Mouse (Mus musculus) erythroblast, embryonic 14.5 days (primary cell): Measurements from ENCODE around the gene Pip4k2a. TPM values are rescaled to one million over a fixed set of nuclear protein-coding genes. Genes with fewer than 3 reads are reported as not detected.

Experiments
- H3K27me3 ChIP-seq: 2 replicates; pipeline ENCODE4 v1.6.1; 2012; ENCODE audit warnings: inconsistent platforms; ENCODE audit not compliant: control insufficient read depth
- H3K36me3 ChIP-seq: 2 replicates; pipeline ENCODE4 v1.6.1; 2012; ENCODE audit warnings: mild to moderate bottlenecking, inconsistent platforms; ENCODE audit not compliant: control insufficient read depth
- H3K4me1 ChIP-seq: 2 replicates; pipeline ENCODE4 v1.6.1; 2012; ENCODE audit warnings: inconsistent platforms; ENCODE audit not compliant: control insufficient read depth
- H3K4me3 ChIP-seq: replicated peaks from 2 replicates; pipeline ENCODE3; 2012; ENCODE audit warnings: moderate library complexity, mild to moderate bottlenecking, inconsistent platforms
- H3K9me3 ChIP-seq: 2 replicates; pipeline ENCODE4 v1.6.1; 2012; ENCODE audit warnings: low read length, inconsistent platforms, mixed read lengths; ENCODE audit not compliant: control insufficient read depth
- GATA1 ChIP-seq: IDR thresholded peaks from 2 replicates; pipeline ENCODE4 v1.6.1; 2012; ENCODE audit warnings: low read length, inconsistent platforms, mixed read lengths
- TAL1 ChIP-seq: IDR thresholded peaks from 3 replicates; pipeline ENCODE4 v1.6.1; 2012; ENCODE audit warnings: low read length, inconsistent platforms, mixed read lengths
- polyA plus RNA-seq: library from polyadenylated mRNA; stranded (reverse); fragments of >175 nt; gene quantifications from 2 replicates; pipeline ENCODE4 v1.2.3, GENCODE M21; 2012

Pip4k2a gene
- polyA plus RNA-seq, 1 experiment = 3.8 TPM

DNA sequence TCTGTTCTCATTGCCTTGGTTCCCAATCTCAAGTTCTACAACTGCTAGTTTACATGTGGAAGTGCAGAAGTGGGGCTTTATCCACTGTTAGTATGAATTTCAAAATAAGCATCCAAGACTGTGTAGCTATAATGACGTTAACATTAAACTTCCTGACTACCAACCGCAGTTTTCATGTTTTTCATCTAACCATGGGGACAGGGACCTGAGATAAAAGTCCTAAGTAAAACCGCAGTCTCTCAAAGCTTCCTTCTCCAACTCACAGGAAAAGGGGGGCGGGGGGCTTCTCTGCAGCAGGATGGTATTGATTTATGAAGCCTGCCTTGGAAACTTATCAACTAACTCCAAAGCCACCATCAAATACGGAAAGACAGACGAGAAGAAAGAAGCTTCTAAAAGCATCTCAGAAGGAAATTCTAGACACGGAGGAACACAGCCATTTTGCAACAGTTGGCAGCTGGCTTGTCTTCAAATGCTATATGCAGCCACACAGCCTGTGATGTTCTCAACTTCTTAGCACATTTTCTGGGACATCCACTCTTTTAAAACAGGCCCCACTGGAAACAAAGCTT is 45.7 kb downstream of the Pip4k2a start:
- Histone ChIP-seq H3K9me3 (no peaks in the 10 kb centered on the region), H3K4me3 (peak overlapping the region; percentile 4), H3K27me3 (no peaks in the 10 kb centered on the region), H3K36me3 (peaks cover 5% of the 10 kb centered on the region; the same call in 1 of the 2 replicates), H3K4me1 (peaks cover 78% of the 10 kb centered on the region)
- TF ChIP-seq GATA1 = no peak
- TF ChIP-seq TAL1 = no peak

GRCm38 (mm10) chr2:18950758-18951157 is 47.2 kb downstream of the Pip4k2a start:
- Histone ChIP-seq H3K36me3 (peaks cover 1% of the 10 kb centered on the region; the same call in 1 of the 2 replicates), H3K4me1 (peaks cover 73% of the 10 kb centered on the region), H3K27me3 (no peaks in the 10 kb centered on the region), H3K4me3 (no peak overlapping the region), H3K9me3 (no peaks in the 10 kb centered on the region)
- TF ChIP-seq GATA1 (no peak), TAL1 (no peak)

- no peak for TF ChIP-seq TAL1
- TF ChIP-seq GATA1 = no peak
- no peak overlapping the region for H3K4me3 ChIP-seq
- no peaks in the 10 kb centered on the region for H3K9me3 ChIP-seq
- H3K4me1 ChIP-seq = peaks cover 60% of the 10 kb centered on the region
- peaks cover 3% of the 10 kb centered on the region for H3K36me3 ChIP-seq
- H3K27me3 ChIP-seq = no peaks in the 10 kb centered on the region
Observed at GRCm38 (mm10) chr2:18948741-18949140, 49.2 kb downstream of the Pip4k2a start.

GRCm38 (mm10) chr2:18947669-18948459 is 50.1 kb downstream of the Pip4k2a start:
- Histone ChIP-seq H3K4me1 (peaks cover 59% of the 10 kb centered on the region), H3K27me3 (no peaks in the 10 kb centered on the region), H3K9me3 (no peaks in the 10 kb centered on the region), H3K4me3 (no peak overlapping the region), H3K36me3 (peaks cover 8% of the 10 kb centered on the region)
- no peak for TF ChIP-seq TAL1
- no peak for TF ChIP-seq GATA1

GRCm38 (mm10) chr2:18945438-18945837 is 52.5 kb downstream of the Pip4k2a start:
- Histone ChIP-seq H3K27me3 (no peaks in the 10 kb centered on the region), H3K4me3 (no peak overlapping the region), H3K36me3 (peaks cover 13% of the 10 kb centered on the region), H3K9me3 (no peaks in the 10 kb centered on the region), H3K4me1 (peaks cover 62% of the 10 kb centered on the region)
- no peak for TF ChIP-seq GATA1
- no peak for TF ChIP-seq TAL1

- Histone ChIP-seq H3K4me1 (peaks cover 69% of the 10 kb centered on the region), H3K4me3 (no peak overlapping the region), H3K9me3 (no peaks in the 10 kb centered on the region), H3K27me3 (no peaks in the 10 kb centered on the region), H3K36me3 (peaks cover 13% of the 10 kb centered on the region)
- TF ChIP-seq TAL1 (no peak), GATA1 (no peak)
Observed at GRCm38 (mm10) chr2:18943930-18944329, 54.0 kb downstream of the Pip4k2a start.

DNA sequence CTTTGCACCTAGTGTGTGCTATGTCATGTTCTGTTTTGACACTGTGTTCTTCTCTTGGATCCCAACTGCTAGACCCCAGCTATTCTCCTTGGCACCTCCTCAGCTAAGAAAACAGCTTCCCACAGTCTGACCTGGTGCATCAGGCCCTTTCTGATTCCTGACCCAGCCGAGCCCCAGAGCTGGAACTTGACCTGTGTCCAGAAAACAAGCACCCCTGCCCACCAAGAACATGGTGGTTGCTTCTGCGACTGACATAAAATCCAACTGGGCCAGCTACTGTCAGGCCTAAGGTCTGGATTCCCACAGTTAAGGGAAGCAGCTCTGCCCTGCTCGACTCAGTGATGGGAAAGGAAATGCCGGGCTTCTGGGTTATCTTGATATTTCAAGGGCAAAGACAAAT is 54.6 kb downstream of the Pip4k2a start:
- Histone ChIP-seq H3K4me1 (peaks cover 73% of the 10 kb centered on the region), H3K27me3 (no peaks in the 10 kb centered on the region), H3K4me3 (no peak overlapping the region), H3K36me3 (peaks cover 13% of the 10 kb centered on the region), H3K9me3 (no peaks in the 10 kb centered on the region)
- TF ChIP-seq TAL1 (no peak), GATA1 (no peak)

DNA sequence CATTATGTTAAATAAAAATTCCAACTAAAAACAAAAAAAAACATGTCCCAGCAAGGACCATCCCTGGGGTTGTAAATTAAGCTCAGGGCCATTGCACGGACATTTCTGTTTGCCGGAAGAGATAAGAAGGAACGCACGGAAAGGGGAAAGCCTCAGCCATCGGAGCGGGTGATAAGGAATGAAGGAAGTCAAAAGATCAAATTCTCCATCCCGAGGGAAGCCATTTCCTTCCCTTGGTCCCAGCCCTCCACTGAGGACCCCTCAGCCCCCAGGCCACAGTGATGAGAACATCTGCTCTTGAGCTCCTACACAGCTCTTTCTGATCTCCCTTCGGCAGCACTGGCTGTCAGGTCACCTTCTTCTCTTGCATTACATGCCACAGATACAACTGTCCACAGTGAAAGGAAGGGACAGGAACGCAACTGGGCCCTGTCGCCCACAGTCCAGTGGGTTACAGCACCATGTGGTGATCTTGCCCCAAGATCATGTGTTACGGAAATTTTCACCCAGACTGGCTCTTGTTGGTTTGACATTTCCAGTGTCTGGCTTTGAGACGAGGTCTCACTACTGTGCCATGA is 57.1 kb downstream of the Pip4k2a start:
- Histone ChIP-seq H3K36me3 (peaks cover 29% of the 10 kb centered on the region), H3K27me3 (no peaks in the 10 kb centered on the region), H3K4me3 (peak overlapping the region; percentile 57), H3K9me3 (no peaks in the 10 kb centered on the region), H3K4me1 (peaks cover 85% of the 10 kb centered on the region)
- TF ChIP-seq TAL1 (no peak), GATA1 (peak; percentile 51)

DNA sequence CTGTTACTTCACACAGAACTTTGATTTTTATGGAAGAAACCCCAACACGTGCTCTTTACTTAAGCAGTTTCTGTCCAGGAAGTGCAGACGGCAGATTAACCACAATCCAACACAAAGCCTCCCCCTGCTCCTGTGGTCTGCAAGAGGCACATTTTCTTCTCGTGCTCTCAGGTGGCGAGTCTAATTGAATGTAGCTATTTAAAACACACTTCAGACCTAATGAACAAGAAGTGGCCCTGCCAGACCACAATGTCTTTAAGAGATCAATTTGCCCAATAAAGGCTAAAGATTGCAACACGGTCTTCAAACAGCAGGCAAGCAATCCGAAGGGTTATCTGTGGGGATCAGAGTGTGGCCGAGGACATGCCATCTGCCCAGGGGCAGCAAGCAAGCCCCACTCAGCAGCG is 59.0 kb downstream of the Pip4k2a start:
- Histone ChIP-seq H3K4me3 (no peak overlapping the region), H3K27me3 (no peaks in the 10 kb centered on the region), H3K9me3 (no peaks in the 10 kb centered on the region), H3K36me3 (peaks cover 37% of the 10 kb centered on the region), H3K4me1 (peaks cover 99% of the 10 kb centered on the region)
- TF ChIP-seq TAL1 (no peak), GATA1 (peak; percentile 38; the same call in 1 of the 2 replicates)
